Mouse (Mus musculus): ENCODE results near the gene Bbs1. TPM values are rescaled to one million over a fixed set of nuclear protein-coding genes. Genes with fewer than 3 reads are reported as not detected.
"Not testable (repeated sequence)": the region's sequence is repeated elsewhere in the genome, so short reads cannot be mapped to it uniquely, and the experiment has no call there.

Gene Bbs1
- total RNA-seq (2018; cell fraction: chromatin; rRNA removed) = 1 to 10 TPM in 22 of 26 experiments, under 1 TPM in 4; 0.13 to 6.2 (median 3.5) TPM
- 1 to 10 TPM in 5 of 26 experiments, under 1 TPM in 21; 0.48 to 1.4 (median 0.87) TPM for total RNA-seq (2018; cell fraction: cytosol; rRNA removed)
- 1 to 10 TPM in 19 of 26 experiments, under 1 TPM in 6, not detected in 1; 0.36 to 4.7 (median 1.8) TPM for total RNA-seq (2018; cell fraction: nucleus; rRNA removed)
- 0.58 to 1.1 TPM (median 1.0 TPM) in 3 replicates for polyA plus RNA-seq (2018)

DNA sequence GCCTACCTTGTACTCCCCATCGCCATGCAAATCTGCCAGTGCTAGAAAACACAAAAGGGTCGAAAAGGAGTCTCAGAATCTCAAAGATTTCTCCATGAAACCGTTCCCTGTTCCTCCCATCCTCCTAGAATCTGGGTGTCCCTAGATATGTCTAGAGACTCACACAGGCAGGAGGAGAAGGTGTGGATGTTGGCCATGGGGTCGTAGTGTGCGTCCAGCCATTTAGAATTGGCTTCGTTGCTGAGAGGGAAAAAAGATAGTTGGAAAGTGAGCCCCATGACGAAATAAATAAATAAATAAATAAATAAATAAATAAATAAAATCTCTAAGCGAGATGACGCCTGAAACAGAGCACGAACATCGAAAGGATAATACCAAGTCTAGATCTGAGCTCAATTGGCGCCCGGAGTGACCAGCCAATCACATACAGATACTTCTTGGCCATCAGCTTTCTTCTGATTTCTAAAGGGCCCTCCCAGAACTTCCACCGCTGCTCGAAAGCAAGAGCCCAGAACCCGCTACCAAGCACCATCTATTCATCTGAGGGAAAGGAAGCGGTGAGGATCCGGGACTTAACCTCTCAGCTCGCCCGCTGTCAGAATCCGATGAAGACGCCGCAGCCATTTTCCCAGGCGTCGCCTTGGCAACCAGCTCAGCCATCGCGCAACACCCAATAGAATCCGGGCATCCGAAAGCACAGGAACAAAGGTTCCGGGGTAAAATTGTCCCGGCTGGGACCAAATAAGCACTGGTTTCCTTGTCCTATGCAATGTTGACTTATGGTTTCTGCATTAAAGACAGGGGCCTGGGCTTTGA, at the start of gene Bbs1:
Gene Bbs1, minus strand, starts transcription at position 650 of the 816 bp plus-strand sequence.
- Histone ChIP-seq H3K36me3 (ENCODE audit: inconsistent target) (peaks cover 29% of the 10 kb centered on the region), H3K27ac (no peak within 1 kb of the TSS), H3K4me3 (ENCODE audit: inconsistent target) (peak within 1 kb of the TSS; percentile 65), H3K79me2 (ENCODE audit: inconsistent target) (no peaks in the 10 kb centered on the region)
- 10% methylated on average over 29 of the region's 31 CpGs for WGBS (ENCODE audit: missing documents)

DNA sequence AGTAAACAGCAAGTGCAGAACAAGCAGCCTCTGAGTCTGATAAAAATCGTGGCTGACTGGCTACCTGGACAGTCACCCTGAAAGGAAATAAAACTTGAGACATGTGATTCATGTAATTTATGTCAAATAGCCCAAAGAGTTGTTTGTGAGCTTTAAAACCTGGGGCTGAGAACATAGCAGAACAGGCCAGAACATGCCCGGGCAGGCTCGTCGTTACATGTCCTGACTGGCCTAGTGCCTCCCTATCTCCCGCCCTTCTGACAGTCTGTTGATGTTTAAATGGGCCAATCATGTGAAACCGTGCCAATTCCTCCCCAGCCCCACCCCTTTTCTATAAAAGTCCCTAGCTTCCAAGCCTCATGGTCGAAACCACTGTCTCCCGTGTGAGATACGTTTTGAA, 42.2 kb upstream of the Bbs1 start:
- 92% methylated on average over 5 of the region's 9 CpGs for WGBS (ENCODE audit: missing documents)
- H3K79me2 ChIP-seq (ENCODE audit: inconsistent target) = not testable (repeated sequence)

DNA sequence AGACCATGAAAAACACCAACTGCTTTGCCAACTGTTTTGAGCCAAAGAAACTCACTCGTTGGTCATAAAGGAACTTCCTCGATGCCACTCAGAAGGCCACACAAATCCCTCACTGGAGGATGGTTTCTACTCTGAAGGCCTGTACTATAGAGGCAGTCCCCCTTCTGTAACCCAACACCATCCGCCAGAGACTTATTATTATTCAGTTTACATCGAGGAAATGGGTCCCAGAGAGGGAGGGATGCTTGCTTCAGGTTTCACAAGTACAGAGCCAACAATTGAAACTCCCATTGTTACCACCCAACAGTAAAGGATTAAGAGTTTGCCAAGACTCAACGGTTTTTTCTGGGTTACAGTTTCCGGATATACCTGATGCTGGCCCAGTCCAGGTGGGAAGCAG, 39.1 kb upstream of the Bbs1 start:
- 48% methylated on average over 6 of the region's 6 CpGs for WGBS (ENCODE audit: missing documents)
- no peak overlapping the region for H3K4me3 ChIP-seq (ENCODE audit: inconsistent target)
- no peak overlapping the region for H3K27ac ChIP-seq
- H3K79me2 ChIP-seq (ENCODE audit: inconsistent target) = no peaks in the 10 kb centered on the region
- H3K36me3 ChIP-seq (ENCODE audit: inconsistent target) = no peaks in the 10 kb centered on the region

More for the DNA sequence above, 42.2 kb upstream of the Bbs1 start:
- H3K27ac ChIP-seq; H3K36me3 ChIP-seq (ENCODE audit: inconsistent target); H3K4me3 ChIP-seq (ENCODE audit: inconsistent target): not testable (repeated sequence)

DNA sequence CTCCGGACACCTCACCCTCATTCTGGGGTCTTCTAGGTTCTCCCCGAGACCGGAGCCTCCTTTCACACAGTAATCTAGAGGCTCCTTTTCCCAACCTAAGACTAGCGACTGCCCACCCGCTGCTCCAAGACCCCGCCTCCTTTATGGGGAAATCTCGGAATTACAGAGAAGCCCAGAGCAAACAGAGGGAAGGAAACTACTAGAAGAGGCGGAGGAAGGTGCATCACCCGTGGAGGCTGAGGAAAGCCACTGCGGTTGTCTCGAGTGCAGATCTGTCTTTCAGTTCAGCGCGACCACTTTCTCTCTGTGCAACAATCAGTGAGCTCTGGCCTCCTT, 36.8 kb upstream of the Bbs1 start:
- Histone ChIP-seq H3K36me3 (ENCODE audit: inconsistent target) (no peaks in the 10 kb centered on the region), H3K27ac (no peak overlapping the region), H3K79me2 (ENCODE audit: inconsistent target) (no peaks in the 10 kb centered on the region), H3K4me3 (ENCODE audit: inconsistent target) (peak overlapping the region; percentile 25)
- 10% methylated on average over 13 of the region's 13 CpGs for WGBS (ENCODE audit: missing documents)

DNA sequence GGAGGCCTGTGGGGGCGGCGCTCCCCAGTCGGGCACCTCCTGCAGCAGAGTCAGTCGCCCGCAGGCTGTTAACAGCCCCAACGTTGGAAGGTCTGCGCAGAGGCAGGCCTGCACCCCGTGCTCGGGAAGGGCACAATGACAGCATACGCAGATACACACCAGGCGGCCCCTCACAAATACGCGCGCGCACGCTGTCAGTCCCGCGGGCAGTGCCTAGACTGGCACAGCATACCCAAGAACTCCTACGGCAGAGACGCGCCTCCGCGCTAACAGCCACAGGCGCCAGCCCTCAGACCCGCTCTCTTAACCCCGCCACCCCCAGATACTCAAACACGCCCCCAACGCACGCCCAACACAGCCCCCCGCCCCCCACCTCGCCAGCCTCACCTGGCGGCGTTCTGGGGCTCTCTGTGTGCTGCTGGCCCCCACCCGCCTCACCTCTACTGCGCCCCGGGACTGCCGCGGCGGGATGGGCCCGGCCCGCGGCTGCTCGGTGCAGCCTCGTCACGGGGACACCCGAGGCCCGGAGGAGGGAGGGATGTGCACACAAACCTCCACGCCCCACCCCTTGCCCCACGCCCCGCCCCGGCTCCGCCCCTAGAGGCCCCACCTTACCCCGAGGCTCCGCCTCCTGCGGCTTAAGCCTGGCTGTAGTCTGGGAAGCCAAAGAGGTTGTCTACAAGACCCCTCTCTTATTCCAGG, 36.3 kb upstream of the Bbs1 start, which contains the start of gene Peli3:
Gene Peli3, minus strand, starts transcription at position 577 of the 702 bp plus-strand sequence.
- no peak within 1 kb of the TSS for H3K27ac ChIP-seq
- peak within 1 kb of the TSS; percentile 25 for H3K4me3 ChIP-seq (ENCODE audit: inconsistent target)
- 3% methylated on average over 50 of the region's 55 CpGs for WGBS (ENCODE audit: missing documents)

DNA sequence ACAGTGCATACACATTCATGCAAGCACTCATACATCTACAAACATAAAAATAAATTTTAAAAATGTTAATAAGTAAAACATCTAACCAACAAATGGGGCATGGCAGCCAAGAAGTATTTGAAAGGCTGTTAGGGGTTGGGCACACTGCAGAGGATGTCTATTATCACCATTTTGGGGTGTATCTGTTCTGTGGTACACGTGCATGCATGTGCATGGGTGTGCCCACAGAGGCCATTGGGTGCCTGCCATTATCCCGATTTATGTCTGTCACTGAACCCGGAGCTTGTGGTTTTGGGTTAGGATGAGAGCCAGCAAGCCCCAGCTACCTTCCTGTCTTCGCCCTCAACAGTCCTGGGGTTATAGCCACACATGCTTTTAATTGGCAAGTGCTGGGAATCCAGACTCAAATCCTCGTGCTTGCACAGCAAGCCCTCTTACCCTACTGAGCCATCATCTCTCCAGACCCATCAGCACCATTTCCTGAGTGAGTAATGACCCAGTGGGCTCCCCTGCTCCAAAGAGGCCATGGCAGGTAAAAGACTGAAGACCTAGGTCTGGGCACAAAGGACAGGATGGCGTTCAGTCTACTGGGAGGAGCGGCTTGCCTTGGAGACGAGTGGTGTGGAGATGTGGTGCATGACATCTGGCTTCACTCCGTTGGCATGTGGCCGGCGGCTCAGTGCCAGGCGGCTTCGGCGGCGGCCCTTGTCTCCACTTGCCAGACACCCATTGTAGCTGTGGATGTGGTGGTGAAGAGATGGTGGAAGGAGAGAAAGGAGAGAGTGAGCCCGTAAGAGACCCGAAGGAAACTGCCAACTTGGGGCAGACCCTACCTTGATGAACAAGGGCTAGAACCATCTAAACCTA, 31.2 kb upstream of the Bbs1 start:
- Histone ChIP-seq H3K4me3 (ENCODE audit: inconsistent target) (no peak overlapping the region), H3K36me3 (ENCODE audit: inconsistent target) (no peaks in the 10 kb centered on the region), H3K79me2 (ENCODE audit: inconsistent target) (no peaks in the 10 kb centered on the region), H3K27ac (no peak overlapping the region)
- WGBS (ENCODE audit: missing documents) = 63% methylated on average over 17 of the region's 17 CpGs

More for the DNA sequence above, 36.3 kb upstream of the Bbs1 start, which contains the start of gene Peli3:
- Histone ChIP-seq H3K79me2 (ENCODE audit: inconsistent target) (no peaks in the 10 kb centered on the region), H3K36me3 (ENCODE audit: inconsistent target) (no peaks in the 10 kb centered on the region)

DNA sequence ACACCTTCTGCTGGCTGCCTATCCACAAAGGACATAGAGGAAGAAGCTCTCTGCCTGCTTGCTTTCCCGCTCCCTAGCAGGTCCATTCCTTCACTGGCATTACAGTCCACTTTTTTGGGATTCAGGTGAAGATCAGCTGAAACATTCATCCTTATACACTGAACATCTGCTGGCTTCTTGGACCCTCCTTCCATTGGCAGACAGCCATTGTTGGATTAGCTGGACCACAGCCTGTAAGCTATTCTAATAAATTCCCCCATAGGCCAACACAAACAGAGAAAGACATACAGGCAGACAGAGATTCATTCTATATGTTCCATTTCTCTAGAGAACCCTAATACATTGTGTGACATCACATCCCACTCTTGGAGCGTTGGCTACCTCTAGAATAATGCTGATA, 30.5 kb upstream of the Bbs1 start:
- no peaks in the 10 kb centered on the region for H3K36me3 ChIP-seq (ENCODE audit: inconsistent target)
- 89% methylated on average over 2 of the region's 2 CpGs for WGBS (ENCODE audit: missing documents)
- no peak overlapping the region for H3K4me3 ChIP-seq (ENCODE audit: inconsistent target)
- H3K79me2 ChIP-seq (ENCODE audit: inconsistent target) = no peaks in the 10 kb centered on the region
- no peak overlapping the region for H3K27ac ChIP-seq

DNA sequence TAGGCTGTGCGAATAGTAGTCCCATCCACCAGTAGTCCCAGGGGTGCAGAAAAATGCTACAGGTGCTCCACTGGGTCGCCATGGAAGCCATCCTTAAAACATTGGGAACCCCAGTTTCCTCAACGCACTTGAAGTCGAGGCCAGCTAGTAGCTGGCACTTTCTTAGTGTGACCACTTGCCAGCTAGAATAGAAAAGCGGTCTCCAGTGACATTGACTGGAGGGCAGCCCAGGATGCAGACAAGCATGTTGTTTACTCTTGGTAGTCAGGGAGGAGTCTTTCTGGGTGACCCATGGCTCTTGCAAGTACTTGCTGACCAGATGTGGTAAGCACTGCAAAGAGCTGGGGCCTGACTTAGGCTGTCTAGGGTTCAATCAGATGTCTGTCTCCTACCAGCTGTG, 22.4 kb upstream of the Bbs1 start:
- peak overlapping the region; percentile 22; the same call in 1 of the 2 replicates for H3K27ac ChIP-seq
- WGBS (ENCODE audit: missing documents) = 87% methylated on average over 5 of the region's 5 CpGs
- peaks cover 21% of the 10 kb centered on the region; the same call in 1 of the 2 replicates for H3K36me3 ChIP-seq (ENCODE audit: inconsistent target)
- H3K4me3 ChIP-seq (ENCODE audit: inconsistent target) = peak overlapping the region; percentile 86; the same call in 1 of the 2 replicates
- H3K79me2 ChIP-seq (ENCODE audit: inconsistent target) = peaks cover 30% of the 10 kb centered on the region

DNA sequence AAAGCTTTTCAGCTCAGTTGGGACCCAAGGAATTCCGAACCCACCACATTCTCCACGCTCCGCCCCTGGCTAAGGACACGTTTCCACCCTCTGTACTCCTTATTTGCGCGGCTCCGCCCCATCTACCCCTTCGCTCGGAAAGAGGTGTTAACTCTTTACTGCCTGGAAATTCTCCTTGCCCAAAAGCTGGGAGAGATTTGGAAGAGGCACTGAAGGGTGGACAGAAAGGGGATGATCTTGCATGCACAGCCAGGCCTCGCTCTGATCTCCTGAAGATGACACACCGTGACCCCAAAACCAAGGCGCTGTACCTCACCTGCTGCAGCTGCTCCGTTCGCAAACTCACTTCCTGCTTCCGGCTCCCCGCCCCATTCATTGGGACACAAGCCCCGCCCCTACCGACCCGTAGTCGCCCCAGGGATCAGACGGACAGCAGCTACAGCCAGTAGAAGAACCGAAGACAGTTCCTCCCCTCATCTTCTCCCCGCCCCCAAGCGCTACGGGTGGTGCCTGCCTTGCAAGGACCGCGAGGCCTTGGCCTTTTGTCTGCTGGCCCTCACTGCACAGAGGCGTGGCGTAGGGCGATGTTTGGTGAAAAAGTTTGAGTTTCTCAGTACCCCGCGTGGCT, 21.6 kb upstream of the Bbs1 start, which contains the start of gene Dpp3:
Gene Dpp3, minus strand, starts transcription at position 384 of the 628 bp plus-strand sequence.
- peak within 1 kb of the TSS; percentile 86 for H3K4me3 ChIP-seq (ENCODE audit: inconsistent target)
- peak within 1 kb of the TSS; percentile 55 for H3K27ac ChIP-seq
- whole genome bisulfite sequencing (ENCODE audit: missing documents) = under 1% methylated on average over 32 of the region's 32 CpGs
- H3K79me2 ChIP-seq (ENCODE audit: inconsistent target) = peaks cover 30% of the 10 kb centered on the region
- peaks cover 28% of the 10 kb centered on the region for H3K36me3 ChIP-seq (ENCODE audit: inconsistent target)

DNA sequence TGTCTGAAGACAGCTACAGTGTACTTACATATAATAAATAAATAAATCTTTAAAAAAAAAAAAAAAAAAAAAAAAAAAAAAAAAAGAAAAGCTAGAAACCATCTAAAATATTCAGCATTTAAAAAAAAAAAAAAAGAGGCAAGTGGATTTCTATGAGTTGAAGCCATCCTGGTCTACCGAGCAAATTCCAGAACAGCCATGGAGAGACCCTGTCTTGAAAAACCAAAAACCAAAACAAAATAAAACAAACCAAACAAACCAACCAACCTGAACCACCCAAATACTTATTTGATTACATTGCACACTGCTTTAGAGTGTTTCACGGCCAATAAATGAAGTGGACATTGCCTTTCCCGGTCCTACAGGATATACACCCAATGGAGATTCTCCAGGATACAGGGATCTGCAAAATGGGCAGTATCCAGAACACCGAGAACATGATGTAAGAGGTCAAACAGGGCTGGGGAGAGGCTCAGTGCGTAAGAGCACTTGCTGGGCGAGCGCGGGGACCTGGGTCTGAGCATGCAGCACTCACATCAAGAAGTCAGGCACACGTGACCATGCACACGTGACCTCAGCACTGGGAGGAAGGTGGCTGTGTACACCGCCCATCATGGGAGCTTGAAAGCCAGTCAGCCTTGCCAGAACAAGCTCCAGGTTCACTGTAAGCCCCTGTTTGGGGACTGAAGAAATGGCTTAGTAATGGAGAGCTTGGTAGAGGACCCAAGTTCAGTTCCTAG, 18.9 kb upstream of the Bbs1 start:
- Histone ChIP-seq H3K4me3 (ENCODE audit: inconsistent target) (no peak overlapping the region), H3K36me3 (ENCODE audit: inconsistent target) (peaks cover 56% of the 10 kb centered on the region)

DNA sequence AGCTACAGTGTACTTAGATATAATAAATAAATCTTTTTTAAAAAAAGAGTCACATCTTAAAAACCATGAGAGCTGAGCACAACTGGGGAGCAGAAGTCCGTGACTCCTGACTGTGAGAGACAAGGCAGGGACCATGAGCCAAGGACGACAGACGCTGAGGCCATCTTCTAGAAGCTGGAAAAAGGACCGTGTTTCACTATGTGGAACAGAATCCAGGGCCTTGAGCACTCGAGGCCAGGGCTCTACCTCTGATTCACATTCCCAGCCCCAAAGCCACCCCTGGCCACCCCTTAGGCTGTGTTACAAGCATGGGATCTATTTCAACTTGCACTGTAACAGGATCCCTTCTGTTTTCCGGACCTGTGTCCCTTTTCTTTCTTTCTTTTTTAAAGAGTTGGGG, 13.2 kb upstream of the Bbs1 start:
- WGBS (ENCODE audit: missing documents) = 93% methylated on average over 6 of the region's 6 CpGs
- peaks cover 93% of the 10 kb centered on the region for H3K36me3 ChIP-seq (ENCODE audit: inconsistent target)
- no peak overlapping the region for H3K27ac ChIP-seq
- H3K4me3 ChIP-seq (ENCODE audit: inconsistent target) = no peak overlapping the region
- no peaks in the 10 kb centered on the region for H3K79me2 ChIP-seq (ENCODE audit: inconsistent target)

More for the DNA sequence above, 18.9 kb upstream of the Bbs1 start:
- no peak overlapping the region for H3K27ac ChIP-seq
- H3K79me2 ChIP-seq (ENCODE audit: inconsistent target) = peaks cover 30% of the 10 kb centered on the region
- WGBS (ENCODE audit: missing documents) = 97% methylated on average over 11 of the region's 11 CpGs

DNA sequence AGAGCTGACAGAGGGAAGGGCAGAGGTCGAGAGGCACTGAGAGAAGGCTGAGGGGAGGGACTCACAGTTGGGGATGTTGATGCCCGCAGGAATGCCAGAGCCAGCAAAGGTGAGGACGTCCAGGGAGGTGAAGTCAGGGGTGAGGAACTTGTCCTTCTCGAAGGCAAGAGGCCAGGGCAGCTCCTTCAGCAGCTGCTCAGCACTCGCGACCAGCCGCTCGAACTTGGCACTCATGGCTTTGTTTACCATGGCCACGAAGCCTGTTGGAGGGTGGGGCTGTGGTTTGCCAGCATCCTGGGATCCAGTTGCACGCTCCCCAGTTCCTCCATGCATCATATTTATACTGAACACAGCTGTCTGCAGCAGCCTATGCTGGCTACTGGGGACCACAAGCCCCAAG, 10.4 kb upstream of the Bbs1 start:
- H3K4me3 ChIP-seq (ENCODE audit: inconsistent target) = no peak overlapping the region
- WGBS (ENCODE audit: missing documents) = 81% methylated on average over 10 of the region's 10 CpGs
- H3K27ac ChIP-seq = no peak overlapping the region
- H3K36me3 ChIP-seq (ENCODE audit: inconsistent target) = peaks cover 90% of the 10 kb centered on the region
- no peaks in the 10 kb centered on the region for H3K79me2 ChIP-seq (ENCODE audit: inconsistent target)

DNA sequence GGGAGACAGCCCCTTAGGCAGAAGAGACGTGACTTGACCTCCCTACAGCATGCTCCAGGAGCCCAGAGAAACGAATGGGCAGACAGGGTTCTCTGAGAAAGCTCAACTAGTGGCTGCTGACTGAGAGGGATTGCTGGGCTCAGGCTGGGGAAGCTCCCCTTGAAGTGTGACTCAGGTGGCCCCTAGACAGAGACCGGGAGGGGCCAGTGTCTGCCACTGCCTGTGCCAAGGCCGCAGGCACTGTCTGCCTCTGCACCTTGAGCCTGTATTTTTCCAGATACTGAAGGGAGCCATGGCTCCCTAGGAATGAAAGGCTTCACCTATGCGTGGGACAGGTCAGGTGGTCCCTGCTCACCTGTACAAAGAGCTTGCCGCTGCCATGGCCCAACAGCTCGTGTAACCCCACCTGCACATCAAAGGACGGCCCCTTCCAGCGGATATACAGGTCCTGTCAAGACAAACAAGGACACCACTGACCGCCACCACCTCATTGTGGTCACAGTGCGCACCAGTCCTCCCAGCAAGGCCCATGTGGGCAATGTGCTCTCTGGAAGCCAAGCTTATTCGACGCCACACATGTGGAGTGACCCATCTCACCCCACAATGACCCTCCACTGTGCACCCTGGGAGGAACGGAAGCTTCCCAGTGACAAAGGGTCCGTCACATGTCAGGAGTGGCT, 9.6 kb upstream of the Bbs1 start:
- H3K36me3 ChIP-seq (ENCODE audit: inconsistent target) = peaks cover 90% of the 10 kb centered on the region
- H3K4me3 ChIP-seq (ENCODE audit: inconsistent target) = no peak overlapping the region

More for the DNA sequence above, 9.6 kb upstream of the Bbs1 start:
- Histone ChIP-seq H3K27ac (no peak overlapping the region), H3K79me2 (ENCODE audit: inconsistent target) (no peaks in the 10 kb centered on the region)
- 96% methylated on average over 15 of the region's 15 CpGs for WGBS (ENCODE audit: missing documents)

Data from macrophage (primary cell).